Mouse (Mus musculus) right cerebral cortex, postnatal 4 days (tissue): ENCODE results near the gene Cdk5rap3.

Experiments used
- DNase-seq: peaks from one replicate; pipeline ENCODE4 v3.0.0-alpha.2; 2022

Cdk5rap3 gene

GRCm38 (mm10) chr11:96916044-96916884 lies at the start of gene Cdk5rap3:
TSS of gene Cdk5rap3 (minus strand) at chr11:96916496.
- DNase-seq: peak; percentile 100

- DNase-seq: peak; percentile 90
Observed at GRCm38 (mm10) chr11:96963580-96963979, 47.3 kb upstream of the Cdk5rap3 start.

- no peak for DNase-seq
Observed at GRCm38 (mm10) chr11:96957061-96957805, 40.9 kb upstream of the Cdk5rap3 start.

- DNase-seq: peak; percentile 51
Observed at GRCm38 (mm10) chr11:96956009-96956724, 39.9 kb upstream of the Cdk5rap3 start.

GRCm38 (mm10) chr11:96955094-96955493 lies 38.8 kb upstream of the Cdk5rap3 start:
- DNase-seq: no peak

- no peak for DNase-seq
Observed at GRCm38 (mm10) chr11:96952896-96953295, 36.6 kb upstream of the Cdk5rap3 start.

GRCm38 (mm10) chr11:96952426-96952825 lies 36.1 kb upstream of the Cdk5rap3 start:
- DNase-seq: no peak

GRCm38 (mm10) chr11:96950767-96951166 lies 34.5 kb upstream of the Cdk5rap3 start:
- DNase-seq: no peak

GRCm38 (mm10) chr11:96947849-96948248 lies 31.6 kb upstream of the Cdk5rap3 start:
- no peak for DNase-seq

GRCm38 (mm10) chr11:96946498-96946897 lies 30.2 kb upstream of the Cdk5rap3 start:
- DNase-seq: no peak

- no peak for DNase-seq
Observed at GRCm38 (mm10) chr11:96944844-96945580, 28.7 kb upstream of the Cdk5rap3 start.

GRCm38 (mm10) chr11:96943746-96944304 lies 27.5 kb upstream of the Cdk5rap3 start, which contains the start of gene Pnpo:
TSS of gene Pnpo (minus strand) at chr11:96943986.
- peak; percentile 80 for DNase-seq

- no peak for DNase-seq
Observed at GRCm38 (mm10) chr11:96941989-96942590, 25.8 kb upstream of the Cdk5rap3 start.

GRCm38 (mm10) chr11:96940578-96941465 lies 24.5 kb upstream of the Cdk5rap3 start:
- DNase-seq: no peak

- DNase-seq: no peak
Observed at GRCm38 (mm10) chr11:96938426-96938800, 22.1 kb upstream of the Cdk5rap3 start.

- DNase-seq: no peak
Observed at GRCm38 (mm10) chr11:96937549-96938425, 21.5 kb upstream of the Cdk5rap3 start.

- no peak for DNase-seq
Observed at GRCm38 (mm10) chr11:96935872-96936650, 19.8 kb upstream of the Cdk5rap3 start.

- no peak for DNase-seq
Observed at GRCm38 (mm10) chr11:96934921-96935356, 18.6 kb upstream of the Cdk5rap3 start.
